Mouse (Mus musculus) retina, postnatal 1 day (tissue): ENCODE results near the gene Ak5.
"Not testable (repeated sequence)": the region's sequence is repeated elsewhere in the genome, so short reads cannot be mapped to it uniquely, and the experiment has no call there.

ENCODE experiments used
- DNase-seq: peaks from one replicate; pipeline ENCODE4 v3.0.0-alpha.2; 2012

Gene Ak5

GRCm38 (mm10) chr3:152469423-152470200, 198.5 kb downstream of the Ak5 start:
- DNase-seq: no peak

- DNase-seq: no peak
These were observed 199.6 kb downstream of the Ak5 start for GRCm38 (mm10) chr3:152468569-152469041.

DNA sequence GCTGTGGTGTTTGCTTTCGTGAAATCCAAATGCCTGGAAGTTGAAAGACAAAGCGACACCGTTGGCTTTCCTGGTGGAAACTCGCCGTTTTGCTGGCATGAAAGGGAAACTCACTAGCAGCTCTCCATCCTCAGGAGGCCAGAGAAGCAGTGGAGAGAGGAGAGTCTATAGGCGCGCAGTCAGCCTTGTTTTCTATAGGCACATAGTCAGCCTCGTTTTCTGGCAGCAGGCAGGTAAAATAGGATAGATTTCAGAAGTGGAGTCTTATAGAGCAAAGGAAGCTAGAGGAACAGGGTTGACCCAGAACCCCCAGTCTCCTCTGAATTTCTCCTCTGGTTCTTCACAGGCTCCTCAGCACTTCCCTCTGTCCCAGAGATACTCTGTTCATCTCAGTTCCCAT, 200.1 kb downstream of the Ak5 start:
- DNase-seq: no peak

DNA sequence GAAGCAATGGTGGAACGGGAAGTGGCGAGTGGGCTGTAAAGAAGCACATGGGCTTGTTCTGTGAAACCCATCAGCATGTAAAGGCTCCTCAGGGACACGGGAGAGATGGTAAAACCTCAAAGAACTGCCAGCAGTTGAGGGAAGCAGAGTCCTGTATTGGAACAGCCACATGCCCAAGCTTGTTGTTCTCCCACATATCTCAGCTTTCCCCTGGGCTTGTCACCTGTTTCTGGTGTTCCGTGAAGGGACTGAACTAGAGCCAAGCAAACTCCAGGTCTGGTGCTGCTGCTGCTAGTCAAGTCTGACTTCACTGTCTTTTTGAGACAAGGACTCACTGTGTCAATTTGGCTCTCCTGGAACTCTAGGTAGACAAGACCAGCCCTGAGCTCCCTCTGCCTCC, 200.8 kb downstream of the Ak5 start:
- no peak for DNase-seq

DNA sequence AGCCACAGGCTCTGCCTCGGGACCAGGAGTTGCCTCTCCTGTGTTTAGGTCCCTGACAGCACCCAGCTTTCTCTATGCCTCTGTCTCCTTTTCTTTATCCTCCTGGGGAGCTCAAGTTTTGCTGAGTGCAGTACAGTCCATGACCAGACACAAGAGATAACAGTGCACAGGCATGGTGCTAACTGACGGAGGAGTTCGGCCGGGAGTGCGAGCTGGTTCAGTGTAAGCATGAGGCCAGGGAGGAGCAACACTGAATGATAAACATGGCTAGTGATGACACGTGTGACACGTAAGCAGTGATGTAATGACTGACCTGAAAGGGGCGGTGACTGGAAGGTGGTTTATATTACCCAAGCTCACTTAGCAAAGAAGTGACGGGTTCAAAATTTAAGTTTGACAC, 201.3 kb downstream of the Ak5 start:
- no peak for DNase-seq

GRCm38 (mm10) chr3:152465338-152465737, 202.8 kb downstream of the Ak5 start:
- no peak for DNase-seq

- no peak for DNase-seq
These were observed 203.7 kb downstream of the Ak5 start for GRCm38 (mm10) chr3:152464462-152464861.

DNA sequence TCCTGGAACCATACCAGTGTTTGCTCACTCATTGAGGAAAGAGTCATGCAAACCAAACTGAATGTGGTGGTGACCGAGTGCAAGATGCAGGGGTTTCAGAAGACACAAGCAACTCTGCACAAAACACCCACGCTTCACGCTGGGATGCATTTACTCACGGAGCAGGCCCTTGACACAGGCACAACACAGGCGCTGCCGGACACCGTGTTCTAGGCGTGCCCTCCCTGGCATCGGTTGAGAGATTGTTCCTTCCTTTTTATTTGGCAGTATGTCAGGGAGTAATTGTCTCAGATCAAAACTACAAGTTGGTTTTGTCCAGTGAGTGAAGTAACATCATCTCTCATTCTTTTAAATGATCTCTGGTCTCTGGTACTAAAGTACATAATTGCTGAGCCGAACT, 205.3 kb downstream of the Ak5 start:
- no peak for DNase-seq

DNA sequence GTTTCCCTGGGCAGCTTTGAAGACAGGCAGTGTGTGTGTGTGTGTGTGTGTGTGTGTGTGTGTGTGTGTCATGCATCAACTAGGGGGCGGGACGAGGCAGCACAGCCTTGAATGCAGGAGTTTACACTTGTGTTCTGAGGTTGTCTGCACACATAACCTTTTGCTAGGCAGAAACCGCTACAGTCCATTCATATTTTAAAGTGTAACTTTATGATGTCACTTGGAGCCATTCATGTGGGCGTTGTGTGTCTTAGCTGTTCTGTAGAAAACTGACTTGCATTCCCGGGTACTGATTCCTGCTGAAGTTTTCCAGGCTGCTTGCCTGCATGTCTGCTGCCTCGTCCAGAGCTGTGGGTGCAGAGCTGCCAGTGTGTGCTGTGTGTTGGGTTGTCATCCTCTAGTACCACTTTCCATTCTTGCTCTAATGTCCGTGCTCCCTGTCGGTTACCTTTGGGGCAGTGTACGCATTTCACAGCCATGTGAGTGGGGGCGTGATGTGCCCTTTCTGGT, 206.1 kb downstream of the Ak5 start:
- DNase-seq: no peak

DNA sequence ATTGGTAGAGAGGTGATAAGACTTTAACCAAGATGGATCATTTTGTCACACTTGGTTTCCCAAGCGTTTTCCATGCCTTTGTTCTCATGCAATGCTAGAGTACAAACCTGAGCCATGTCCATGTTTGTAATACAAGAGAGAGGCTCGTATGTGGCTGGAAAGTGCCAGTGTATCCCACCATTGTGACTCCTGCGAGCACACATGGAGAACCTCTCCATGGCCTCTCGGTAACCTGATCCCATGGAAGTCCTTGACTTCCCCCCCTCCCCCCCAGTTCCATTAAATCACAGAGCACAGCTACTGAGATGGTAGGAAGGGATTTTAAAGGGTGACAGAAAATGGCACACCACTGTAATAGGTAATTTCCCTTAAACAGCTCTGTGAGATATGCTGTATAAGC, 207.4 kb downstream of the Ak5 start:
- no peak for DNase-seq

DNA sequence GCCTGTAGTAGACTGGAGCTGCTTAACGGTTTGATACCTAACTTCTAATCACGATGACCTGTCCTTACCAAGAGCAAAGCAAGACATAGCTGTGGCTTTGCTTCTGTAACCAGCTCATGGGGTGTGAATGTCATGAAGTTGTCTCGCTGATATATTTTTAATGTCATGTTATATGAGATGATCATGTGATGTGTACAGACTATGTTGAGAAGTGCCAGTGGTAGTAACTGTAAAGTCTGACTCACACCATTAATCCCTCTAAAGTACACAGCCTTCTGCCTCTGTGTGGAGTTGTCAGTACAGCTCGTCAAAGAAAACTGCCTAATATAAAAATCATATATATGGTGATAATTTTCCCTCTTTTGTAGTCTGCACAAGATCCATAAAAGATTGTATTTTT, 209.3 kb downstream of the Ak5 start:
- DNase-seq: not testable (repeated sequence)

DNA sequence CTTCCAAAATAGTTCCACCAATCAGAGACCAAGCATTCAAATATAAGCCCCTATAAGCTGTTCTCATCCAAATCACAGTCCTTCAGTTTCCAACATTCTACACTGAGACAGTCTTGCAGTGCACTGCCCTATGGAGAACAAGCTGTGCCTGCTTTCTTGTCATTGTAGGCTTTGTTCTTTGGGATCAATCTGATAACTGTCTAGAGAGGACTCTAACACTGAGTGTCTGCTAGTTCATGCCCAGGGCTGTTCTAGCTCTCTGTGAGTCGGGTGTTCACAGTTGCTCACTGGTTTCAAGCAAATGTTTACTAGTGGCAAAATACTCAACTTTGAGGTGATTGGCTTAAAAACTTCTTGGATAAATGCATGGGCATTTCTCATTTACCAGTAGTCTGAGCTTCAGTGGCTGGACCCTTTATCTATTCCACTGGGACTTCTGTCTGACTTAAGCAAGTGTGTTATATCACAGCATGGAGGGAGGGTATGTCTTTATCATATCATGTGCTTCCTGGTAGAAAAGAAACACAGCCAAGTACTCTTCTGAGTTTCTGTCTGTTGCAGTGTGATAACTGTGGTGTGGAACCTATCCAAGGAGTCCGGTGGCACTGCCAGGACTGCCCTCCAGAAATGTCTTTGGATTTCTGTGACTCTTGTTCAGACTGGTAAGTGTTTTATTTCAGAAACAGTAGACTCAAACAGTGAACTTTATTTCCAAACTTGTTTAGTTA, 210.7 kb downstream of the Ak5 start:
- no peak for DNase-seq

DNA sequence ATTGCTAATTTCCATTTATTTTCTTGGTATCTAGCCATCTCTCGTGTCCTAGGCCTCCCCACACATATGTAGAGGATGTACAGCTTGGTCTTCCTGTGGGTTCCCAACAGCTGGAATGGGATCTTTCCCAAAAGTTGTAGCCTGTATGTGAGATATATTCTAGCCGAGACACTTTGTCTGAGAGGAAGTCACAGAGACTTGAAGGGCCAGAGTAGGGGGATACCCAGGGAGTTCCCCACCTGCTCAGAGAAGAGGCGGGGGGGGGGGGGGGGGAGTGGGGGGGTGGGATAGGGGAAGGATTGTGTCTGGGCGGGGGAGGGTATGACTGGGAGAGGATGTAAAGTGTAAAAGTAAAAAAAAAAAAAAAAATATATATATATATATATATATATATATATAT, 215.0 kb downstream of the Ak5 start:
- DNase-seq: no peak

DNA sequence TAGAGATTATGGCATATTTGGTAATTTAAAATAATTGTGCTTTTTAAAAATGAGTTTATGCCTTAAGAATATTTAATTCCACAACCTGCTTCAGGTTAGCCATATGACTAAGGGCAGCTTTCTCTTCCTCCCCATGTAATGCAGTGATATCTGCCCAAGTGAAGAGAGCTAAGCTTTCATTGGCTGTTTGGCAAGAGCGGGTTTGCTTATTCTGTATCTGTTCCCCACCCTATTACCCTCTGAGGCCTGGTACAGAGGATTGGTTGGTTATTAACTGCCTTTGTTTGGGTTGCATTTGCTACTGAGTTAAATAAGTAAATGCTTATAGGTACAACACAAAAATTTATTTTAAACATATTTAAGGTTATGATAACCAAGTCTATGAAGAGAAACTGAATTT, 221.2 kb downstream of the Ak5 start:
- no peak for DNase-seq

DNA sequence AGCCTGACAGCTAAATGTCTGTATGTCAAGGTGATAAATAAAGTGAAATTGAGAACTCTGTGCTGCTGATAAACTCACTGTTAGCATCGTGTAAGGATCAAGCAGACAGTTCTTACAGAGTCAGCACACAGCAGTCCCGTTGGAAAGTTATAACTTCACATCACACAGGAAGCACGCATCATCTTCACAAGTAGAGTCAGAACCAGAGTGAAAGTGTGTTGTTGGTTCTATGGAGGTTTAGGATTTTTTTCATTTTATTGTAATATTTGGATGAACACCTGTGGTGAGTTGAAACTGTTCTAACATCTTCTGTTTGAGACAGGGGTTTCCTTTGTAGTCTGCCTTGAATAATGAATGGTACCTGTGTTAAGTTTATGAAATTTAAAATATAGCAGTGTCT, 224.0 kb downstream of the Ak5 start:
- DNase-seq: no peak

DNA sequence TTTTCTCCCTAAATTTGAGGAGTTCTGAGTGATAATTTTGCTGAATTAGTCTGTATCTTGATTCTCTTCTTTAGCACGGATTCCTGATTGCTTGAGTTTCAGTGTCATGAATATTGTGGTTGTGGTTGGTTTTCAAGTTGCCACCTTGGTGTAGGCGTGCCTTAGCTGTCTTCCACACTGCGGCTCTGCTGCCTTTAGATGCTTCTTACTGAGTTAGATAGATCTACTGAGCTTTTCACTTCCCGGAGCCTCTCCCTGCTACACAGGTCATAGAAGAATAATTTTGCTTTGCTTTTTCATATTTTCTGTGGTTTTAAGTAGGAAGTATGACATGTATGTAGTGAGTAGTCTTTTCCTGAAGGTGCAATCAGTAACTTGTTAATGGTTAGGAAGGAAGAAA, 225.4 kb downstream of the Ak5 start:
- DNase-seq: no peak

- DNase-seq: no peak
These were observed 230.1 kb downstream of the Ak5 start for GRCm38 (mm10) chr3:152438068-152438467.

DNA sequence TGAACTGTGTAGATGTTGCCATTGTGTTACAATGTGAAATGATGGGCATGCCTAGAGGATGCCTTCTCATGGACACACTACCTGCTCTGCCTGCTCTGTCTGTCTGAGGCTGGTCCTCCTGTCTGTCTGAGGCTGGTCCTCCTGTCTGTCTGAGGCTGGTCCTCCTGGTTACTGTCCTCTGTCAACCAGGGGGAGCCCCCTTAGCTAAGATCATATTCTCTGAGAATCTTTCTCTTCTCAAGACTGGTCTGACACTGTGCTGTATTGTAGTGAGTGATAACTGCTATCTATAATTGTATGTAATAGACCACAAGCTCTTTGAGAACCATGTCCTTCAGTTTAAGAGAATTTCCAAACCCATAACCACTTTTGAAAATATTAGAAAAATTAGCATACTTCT, 232.6 kb downstream of the Ak5 start:
- no peak for DNase-seq

DNA sequence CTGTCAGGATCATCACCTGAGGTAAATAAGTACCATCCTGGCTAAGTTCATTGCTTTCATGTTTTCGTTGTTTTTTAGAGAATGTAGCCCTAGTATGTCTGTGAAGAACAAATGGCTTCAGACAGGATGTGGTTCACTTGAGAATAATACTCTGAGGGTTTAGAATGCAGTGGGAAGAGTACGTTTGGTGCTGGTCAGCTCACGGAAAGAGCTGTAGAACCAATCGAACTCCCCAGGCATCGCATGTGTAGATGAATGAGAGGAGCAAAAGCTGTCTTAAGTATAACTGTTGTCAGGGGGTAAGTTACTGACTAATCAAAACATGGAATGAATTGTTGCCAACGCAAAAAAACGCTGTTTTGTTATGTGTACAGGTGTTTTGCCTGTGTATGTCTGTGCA, 235.5 kb downstream of the Ak5 start:
- DNase-seq: no peak

- no peak for DNase-seq
These were observed 239.2 kb downstream of the Ak5 start for GRCm38 (mm10) chr3:152428925-152429324.
